Mouse (Mus musculus) layer of hippocampus, adult 18-20 months (tissue): Measurements from ENCODE around the gene Stk10. TPM values are rescaled to one million over a fixed set of nuclear protein-coding genes. Genes with fewer than 3 reads are reported as not detected.
"Not testable (repeated sequence)": the region's sequence is repeated elsewhere in the genome, so short reads cannot be mapped to it uniquely, and the experiment has no call there.

Experiments used
- DNase-seq, 2 experiments: peaks; one replicate each; pipeline ENCODE4 v3.0.0; 2022; ENCODE audit warnings: low spot score in 2 of 2
- total RNA-seq, 2 experiments: library from RNA; stranded (reverse); gene quantifications; 2 replicates each; pipeline ENCODE4 v1.2.3; 2021

The Stk10 gene
- total RNA-seq, 2 experiments from 2014 or later = 7.6 to 8.0 TPM

- DNase-seq = no peak
Observed at GRCm38 (mm10) chr11:32594122-32594521, 61.0 kb downstream of the Stk10 start.

GRCm38 (mm10) chr11:32600371-32600770, 67.3 kb downstream of the Stk10 start:
- DNase-seq = no peak

- DNase-seq = no peak
Observed at GRCm38 (mm10) chr11:32601528-32602323, 68.6 kb downstream of the Stk10 start.

GRCm38 (mm10) chr11:32604663-32605062, 71.6 kb downstream of the Stk10 start:
- no peak for DNase-seq

- DNase-seq = no peak
Observed at GRCm38 (mm10) chr11:32605131-32605860, 72.2 kb downstream of the Stk10 start.

- DNase-seq = no peak
Observed at GRCm38 (mm10) chr11:32605907-32606306, 72.8 kb downstream of the Stk10 start.

- DNase-seq = no peak
Observed at GRCm38 (mm10) chr11:32607319-32607718, 74.2 kb downstream of the Stk10 start.

GRCm38 (mm10) chr11:32610616-32611015, 77.5 kb downstream of the Stk10 start:
- DNase-seq = no peak

- no peak for DNase-seq
Observed at GRCm38 (mm10) chr11:32612304-32612703, 79.2 kb downstream of the Stk10 start.

GRCm38 (mm10) chr11:32614463-32614862, 81.4 kb downstream of the Stk10 start:
- no peak for DNase-seq

- no peak for DNase-seq
Observed at GRCm38 (mm10) chr11:32615561-32615960, 82.5 kb downstream of the Stk10 start.

GRCm38 (mm10) chr11:32616091-32616490, 83.0 kb downstream of the Stk10 start:
- DNase-seq = no peak

- no peak for DNase-seq
Observed at GRCm38 (mm10) chr11:32618036-32618435, 84.9 kb downstream of the Stk10 start.

GRCm38 (mm10) chr11:32618641-32619040, 85.5 kb downstream of the Stk10 start:
- not testable (repeated sequence) for DNase-seq

- DNase-seq = no peak
Observed at GRCm38 (mm10) chr11:32619257-32619816, 86.2 kb downstream of the Stk10 start.

- DNase-seq = no peak
Observed at GRCm38 (mm10) chr11:32619866-32620456, 86.9 kb downstream of the Stk10 start.

- peak in 1 of 2 experiments; percentile 26 for DNase-seq
Observed at GRCm38 (mm10) chr11:32621831-32622478, 88.8 kb downstream of the Stk10 start.

GRCm38 (mm10) chr11:32622479-32623190, 89.5 kb downstream of the Stk10 start:
- no peak for DNase-seq

GRCm38 (mm10) chr11:32623236-32623635, 90.1 kb downstream of the Stk10 start:
- peak; percentile 68 to 88 for DNase-seq

GRCm38 (mm10) chr11:32623912-32624311, 90.8 kb downstream of the Stk10 start:
- DNase-seq = no peak
